Mouse (Mus musculus): ENCODE data around the gene Tcf15. TPM values are rescaled to one million over a fixed set of nuclear protein-coding genes. Genes with fewer than 3 reads are reported as not detected.

The Tcf15 gene
- total RNA-seq, 1 experiment: 22.4 TPM

- no peaks in the 10 kb centered on the region for H3K9me3 ChIP-seq (ENCODE audit: control insufficient read depth, insufficient read depth, low read depth, low read length)
- H3K27ac ChIP-seq (ENCODE audit: insufficient read depth, low read depth, low read length, poor library complexity, severe bottlenecking): no peak overlapping the region
- TF ChIP-seq MAFK (IDR thresholded peaks at IDR 0.05; ENCODE audit: insufficient read depth, low read depth, low read length) (no peak), ZC3H11A (IDR thresholded peaks at IDR 0.05; ENCODE audit: borderline replicate concordance, low read depth, low read length) (no peak), CHD2 (IDR thresholded peaks at IDR 0.05; ENCODE audit: low read depth, low read length) (no peak), HCFC1 (IDR thresholded peaks at IDR 0.05; ENCODE audit: borderline replicate concordance, insufficient read depth, low read length) (no peak), ZNF384 (IDR thresholded peaks at IDR 0.05; ENCODE audit: low read depth, low read length) (no peak)
- no peak for DNase-seq (ENCODE audit: low read depth, low spot score)
- peaks cover 3 to 4% of the 10 kb centered on the region in 2 experiments; a peak in 3 of 4 replicates for H3K4me1 ChIP-seq (ENCODE audit: control insufficient read depth in 2 of 2, insufficient read depth in 2 of 2, low read length in 2 of 2, poor library complexity in 1 of 2)
- in situ Hi-C loops (cut with MboI; ENCODE audit: low sequenced_read_pairs in 2 of 2, unreplicated experiment in 2 of 2): no loop called here
- no peaks in the 10 kb centered on the region for H3K36me3 ChIP-seq (ENCODE audit: control insufficient read depth, insufficient read depth, low read length, poor library complexity, severe bottlenecking)
- no peak overlapping the region for H3K4me3 ChIP-seq (ENCODE audit: insufficient read depth in 1 of 2, low read depth in 1 of 2, low read length in 2 of 2, poor library complexity in 1 of 2, severe bottlenecking in 1 of 2)
- H3K9ac ChIP-seq (ENCODE audit: insufficient read depth, low read depth, low read length, poor library complexity, severe bottlenecking): no peak overlapping the region
Measured at GRCm38 (mm10) chr2:152122896-152123295, 20.5 kb upstream of the Tcf15 start.

- Histone ChIP-seq H3K36me3 (ENCODE audit: control insufficient read depth, insufficient read depth, low read length, poor library complexity, severe bottlenecking) (no peaks in the 10 kb centered on the region), H3K27ac (ENCODE audit: insufficient read depth, low read depth, low read length, poor library complexity, severe bottlenecking) (no peak overlapping the region), H3K9ac (ENCODE audit: insufficient read depth, low read depth, low read length, poor library complexity, severe bottlenecking) (no peak overlapping the region), H3K9me3 (ENCODE audit: control insufficient read depth, insufficient read depth, low read depth, low read length) (no peaks in the 10 kb centered on the region), H3K4me3 (ENCODE audit: insufficient read depth in 1 of 2, low read depth in 1 of 2, low read length in 2 of 2, poor library complexity in 1 of 2, severe bottlenecking in 1 of 2) (no peak overlapping the region), H3K4me1 (ENCODE audit: control insufficient read depth in 2 of 2, insufficient read depth in 2 of 2, low read length in 2 of 2, poor library complexity in 1 of 2) (peaks cover 2 to 7% of the 10 kb centered on the region in 2 experiments; a peak in 2 of 4 replicates)
- DNase-seq (ENCODE audit: low read depth, low spot score): no peak
- TF ChIP-seq MAFK (IDR thresholded peaks at IDR 0.05; ENCODE audit: insufficient read depth, low read depth, low read length) (no peak), ZNF384 (IDR thresholded peaks at IDR 0.05; ENCODE audit: low read depth, low read length) (no peak), HCFC1 (IDR thresholded peaks at IDR 0.05; ENCODE audit: borderline replicate concordance, insufficient read depth, low read length) (no peak), ZC3H11A (IDR thresholded peaks at IDR 0.05; ENCODE audit: borderline replicate concordance, low read depth, low read length) (no peak), CHD2 (IDR thresholded peaks at IDR 0.05; ENCODE audit: low read depth, low read length) (no peak)
- in situ Hi-C loops (cut with MboI; ENCODE audit: low sequenced_read_pairs in 2 of 2, unreplicated experiment in 2 of 2): no loop called here
Measured at GRCm38 (mm10) chr2:152128597-152128996, 14.8 kb upstream of the Tcf15 start.

GRCm38 (mm10) chr2:152129778-152130177 lies 13.6 kb upstream of the Tcf15 start:
- Histone ChIP-seq H3K4me1 (ENCODE audit: control insufficient read depth in 2 of 2, insufficient read depth in 2 of 2, low read length in 2 of 2, poor library complexity in 1 of 2) (peaks cover 2 to 7% of the 10 kb centered on the region in 2 experiments; a peak in 2 of 4 replicates), H3K9me3 (ENCODE audit: control insufficient read depth, insufficient read depth, low read depth, low read length) (no peaks in the 10 kb centered on the region), H3K36me3 (ENCODE audit: control insufficient read depth, insufficient read depth, low read length, poor library complexity, severe bottlenecking) (no peaks in the 10 kb centered on the region), H3K9ac (ENCODE audit: insufficient read depth, low read depth, low read length, poor library complexity, severe bottlenecking) (no peak overlapping the region), H3K27ac (ENCODE audit: insufficient read depth, low read depth, low read length, poor library complexity, severe bottlenecking) (no peak overlapping the region), H3K4me3 (ENCODE audit: insufficient read depth in 1 of 2, low read depth in 1 of 2, low read length in 2 of 2, poor library complexity in 1 of 2, severe bottlenecking in 1 of 2) (no peak overlapping the region)
- no peak for DNase-seq (ENCODE audit: low read depth, low spot score)
- no peak for TF ChIP-seq MAFK (IDR thresholded peaks at IDR 0.05; ENCODE audit: insufficient read depth, low read depth, low read length)
- TF ChIP-seq ZC3H11A (IDR thresholded peaks at IDR 0.05; ENCODE audit: borderline replicate concordance, low read depth, low read length): no peak
- TF ChIP-seq CHD2 (IDR thresholded peaks at IDR 0.05; ENCODE audit: low read depth, low read length): no peak
- in situ Hi-C loops (cut with MboI; ENCODE audit: low sequenced_read_pairs in 2 of 2, unreplicated experiment in 2 of 2): no loop called here

- Histone ChIP-seq H3K27ac (ENCODE audit: insufficient read depth, low read depth, low read length, poor library complexity, severe bottlenecking) (no peak overlapping the region), H3K9me3 (ENCODE audit: control insufficient read depth, insufficient read depth, low read depth, low read length) (no peaks in the 10 kb centered on the region), H3K4me3 (ENCODE audit: insufficient read depth in 1 of 2, low read depth in 1 of 2, low read length in 2 of 2, poor library complexity in 1 of 2, severe bottlenecking in 1 of 2) (no peak overlapping the region), H3K9ac (ENCODE audit: insufficient read depth, low read depth, low read length, poor library complexity, severe bottlenecking) (no peak overlapping the region), H3K4me1 (ENCODE audit: control insufficient read depth in 2 of 2, insufficient read depth in 2 of 2, low read length in 2 of 2, poor library complexity in 1 of 2) (peaks cover 2 to 7% of the 10 kb centered on the region in 2 experiments; a peak in 2 of 4 replicates), H3K36me3 (ENCODE audit: control insufficient read depth, insufficient read depth, low read length, poor library complexity, severe bottlenecking) (no peaks in the 10 kb centered on the region)
- in situ Hi-C loops (cut with MboI; ENCODE audit: low sequenced_read_pairs in 2 of 2, unreplicated experiment in 2 of 2): no loop called here
- DNase-seq (ENCODE audit: low read depth, low spot score): no peak
- no peak for TF ChIP-seq HCFC1 (IDR thresholded peaks at IDR 0.05; ENCODE audit: borderline replicate concordance, insufficient read depth, low read length)
- TF ChIP-seq ZNF384 (IDR thresholded peaks at IDR 0.05; ENCODE audit: low read depth, low read length): no peak
- TF ChIP-seq CHD2 (IDR thresholded peaks at IDR 0.05; ENCODE audit: low read depth, low read length): no peak
- no peak for TF ChIP-seq MAFK (IDR thresholded peaks at IDR 0.05; ENCODE audit: insufficient read depth, low read depth, low read length)
- TF ChIP-seq ZC3H11A (IDR thresholded peaks at IDR 0.05; ENCODE audit: borderline replicate concordance, low read depth, low read length): no peak
Measured at GRCm38 (mm10) chr2:152132016-152132415, 11.3 kb upstream of the Tcf15 start.

GRCm38 (mm10) chr2:152132691-152133090 lies 10.7 kb upstream of the Tcf15 start:
- Histone ChIP-seq H3K4me3 (ENCODE audit: insufficient read depth in 1 of 2, low read depth in 1 of 2, low read length in 2 of 2, poor library complexity in 1 of 2, severe bottlenecking in 1 of 2) (no peak overlapping the region), H3K9ac (ENCODE audit: insufficient read depth, low read depth, low read length, poor library complexity, severe bottlenecking) (no peak overlapping the region), H3K27ac (ENCODE audit: insufficient read depth, low read depth, low read length, poor library complexity, severe bottlenecking) (no peak overlapping the region), H3K36me3 (ENCODE audit: control insufficient read depth, insufficient read depth, low read length, poor library complexity, severe bottlenecking) (no peaks in the 10 kb centered on the region), H3K9me3 (ENCODE audit: control insufficient read depth, insufficient read depth, low read depth, low read length) (no peaks in the 10 kb centered on the region), H3K4me1 (ENCODE audit: control insufficient read depth in 2 of 2, insufficient read depth in 2 of 2, low read length in 2 of 2, poor library complexity in 1 of 2) (peaks cover 2 to 7% of the 10 kb centered on the region in 2 experiments; a peak in 2 of 4 replicates)
- in situ Hi-C loops (cut with MboI; ENCODE audit: low sequenced_read_pairs in 2 of 2, unreplicated experiment in 2 of 2): no loop called here
- DNase-seq (ENCODE audit: low read depth, low spot score): no peak
- TF ChIP-seq CHD2 (IDR thresholded peaks at IDR 0.05; ENCODE audit: low read depth, low read length): no peak
- no peak for TF ChIP-seq ZC3H11A (IDR thresholded peaks at IDR 0.05; ENCODE audit: borderline replicate concordance, low read depth, low read length)
- TF ChIP-seq HCFC1 (IDR thresholded peaks at IDR 0.05; ENCODE audit: borderline replicate concordance, insufficient read depth, low read length): no peak
- TF ChIP-seq ZNF384 (IDR thresholded peaks at IDR 0.05; ENCODE audit: low read depth, low read length): no peak
- TF ChIP-seq MAFK (IDR thresholded peaks at IDR 0.05; ENCODE audit: insufficient read depth, low read depth, low read length): no peak

All from ES-E14 (cell line).